Mouse (Mus musculus): ENCODE measurements around the gene Sh3bgr. TPM values are rescaled to one million over a fixed set of nuclear protein-coding genes. Genes with fewer than 3 reads are reported as not detected.
A peak's percentile ranks its signal among the peaks of the same experiment; 100 is the strongest.

The Sh3bgr gene
- total RNA-seq (2022): 1 to 10 TPM; 1.8 to 2.4 (median 2.2) TPM

GRCm38 (mm10) chr16:96199913-96200701, at the start of gene Sh3bgr:
Gene Sh3bgr (plus strand): TSS chr16:96200450.
- no peak for DNase-seq (ENCODE audit: low spot score in 2 of 2)

GRCm38 (mm10) chr16:96150995-96151394, 49.3 kb upstream of the Sh3bgr start:
- DNase-seq (ENCODE audit: low spot score in 2 of 2): no peak

- DNase-seq (ENCODE audit: low spot score in 2 of 2): peak in 1 of 2 experiments; percentile 64
Measured at GRCm38 (mm10) chr16:96151551-96151950, 48.7 kb upstream of the Sh3bgr start.

GRCm38 (mm10) chr16:96154476-96154875, 45.8 kb upstream of the Sh3bgr start:
- DNase-seq (ENCODE audit: low spot score in 2 of 2): no peak

- DNase-seq (ENCODE audit: low spot score in 2 of 2): peak; percentile 73 to 75
Measured at GRCm38 (mm10) chr16:96156019-96156418, 44.2 kb upstream of the Sh3bgr start.

- peak; percentile 47 to 71 for DNase-seq (ENCODE audit: low spot score in 2 of 2)
Measured at GRCm38 (mm10) chr16:96157171-96157570, 43.1 kb upstream of the Sh3bgr start.

GRCm38 (mm10) chr16:96158511-96159080, 41.7 kb upstream of the Sh3bgr start:
- no peak for DNase-seq (ENCODE audit: low spot score in 2 of 2)

- DNase-seq (ENCODE audit: low spot score in 2 of 2): no peak
Measured at GRCm38 (mm10) chr16:96159091-96159731, 41.0 kb upstream of the Sh3bgr start.

GRCm38 (mm10) chr16:96159794-96160346, 40.4 kb upstream of the Sh3bgr start:
- DNase-seq (ENCODE audit: low spot score in 2 of 2): no peak

- DNase-seq (ENCODE audit: low spot score in 2 of 2): no peak
Measured at GRCm38 (mm10) chr16:96160927-96161326, 39.3 kb upstream of the Sh3bgr start.

- DNase-seq (ENCODE audit: low spot score in 2 of 2): no peak
Measured at GRCm38 (mm10) chr16:96161336-96161735, 38.9 kb upstream of the Sh3bgr start.

GRCm38 (mm10) chr16:96165723-96166264, 34.5 kb upstream of the Sh3bgr start:
- DNase-seq (ENCODE audit: low spot score in 2 of 2): no peak

- no peak for DNase-seq (ENCODE audit: low spot score in 2 of 2)
Measured at GRCm38 (mm10) chr16:96168837-96169236, 31.4 kb upstream of the Sh3bgr start.

GRCm38 (mm10) chr16:96173648-96174047, 26.6 kb upstream of the Sh3bgr start:
- no peak for DNase-seq (ENCODE audit: low spot score in 2 of 2)

- no peak for DNase-seq (ENCODE audit: low spot score in 2 of 2)
Measured at GRCm38 (mm10) chr16:96175399-96175798, 24.9 kb upstream of the Sh3bgr start.

- no peak for DNase-seq (ENCODE audit: low spot score in 2 of 2)
Measured at GRCm38 (mm10) chr16:96179156-96179555, 21.1 kb upstream of the Sh3bgr start.

- no peak for DNase-seq (ENCODE audit: low spot score in 2 of 2)
Measured at GRCm38 (mm10) chr16:96187619-96188018, 12.6 kb upstream of the Sh3bgr start.

GRCm38 (mm10) chr16:96191531-96192506, 8.4 kb upstream of the Sh3bgr start, which contains the start of gene Lca5l:
Gene Lca5l (minus strand): TSS chr16:96192271.
- DNase-seq (ENCODE audit: low spot score in 2 of 2): peak; percentile 98 to 99

GRCm38 (mm10) chr16:96200702-96201028, 415 bp downstream of the Sh3bgr start:
- DNase-seq (ENCODE audit: low spot score in 2 of 2): no peak

GRCm38 (mm10) chr16:96201485-96202232, 1.4 kb downstream of the Sh3bgr start:
- no peak for DNase-seq (ENCODE audit: low spot score in 2 of 2)

All from layer of hippocampus, adult 8-10 months (tissue).